Mouse (Mus musculus): ENCODE results near the gene Ccdc93.

Gene Ccdc93

GRCm38 (mm10) chr1:121527600-121528398, 97.0 kb downstream of the Ccdc93 start:
- DNase-seq = no peak

- DNase-seq = no peak
Measured at GRCm38 (mm10) chr1:121528399-121528720, 97.5 kb downstream of the Ccdc93 start, which contains the start of gene Htr5b. Gene Htr5b, minus strand, starts transcription at chr1:121528465.

- no peak for DNase-seq
Measured at GRCm38 (mm10) chr1:121529286-121529685, 98.4 kb downstream of the Ccdc93 start.

- no peak for DNase-seq
Measured at GRCm38 (mm10) chr1:121531439-121531838, 100.6 kb downstream of the Ccdc93 start.

- no peak for DNase-seq
Measured at GRCm38 (mm10) chr1:121540361-121540760, 109.5 kb downstream of the Ccdc93 start.

GRCm38 (mm10) chr1:121546844-121547243, 116.0 kb downstream of the Ccdc93 start:
- DNase-seq = no peak

GRCm38 (mm10) chr1:121548667-121549066, 117.8 kb downstream of the Ccdc93 start:
- no peak for DNase-seq

GRCm38 (mm10) chr1:121549456-121549855, 118.6 kb downstream of the Ccdc93 start:
- no peak for DNase-seq

GRCm38 (mm10) chr1:121550801-121551456, 120.1 kb downstream of the Ccdc93 start:
- no peak for DNase-seq

- DNase-seq = no peak
Measured at GRCm38 (mm10) chr1:121551457-121551835, 120.6 kb downstream of the Ccdc93 start.
